In the genomic region with DNA sequence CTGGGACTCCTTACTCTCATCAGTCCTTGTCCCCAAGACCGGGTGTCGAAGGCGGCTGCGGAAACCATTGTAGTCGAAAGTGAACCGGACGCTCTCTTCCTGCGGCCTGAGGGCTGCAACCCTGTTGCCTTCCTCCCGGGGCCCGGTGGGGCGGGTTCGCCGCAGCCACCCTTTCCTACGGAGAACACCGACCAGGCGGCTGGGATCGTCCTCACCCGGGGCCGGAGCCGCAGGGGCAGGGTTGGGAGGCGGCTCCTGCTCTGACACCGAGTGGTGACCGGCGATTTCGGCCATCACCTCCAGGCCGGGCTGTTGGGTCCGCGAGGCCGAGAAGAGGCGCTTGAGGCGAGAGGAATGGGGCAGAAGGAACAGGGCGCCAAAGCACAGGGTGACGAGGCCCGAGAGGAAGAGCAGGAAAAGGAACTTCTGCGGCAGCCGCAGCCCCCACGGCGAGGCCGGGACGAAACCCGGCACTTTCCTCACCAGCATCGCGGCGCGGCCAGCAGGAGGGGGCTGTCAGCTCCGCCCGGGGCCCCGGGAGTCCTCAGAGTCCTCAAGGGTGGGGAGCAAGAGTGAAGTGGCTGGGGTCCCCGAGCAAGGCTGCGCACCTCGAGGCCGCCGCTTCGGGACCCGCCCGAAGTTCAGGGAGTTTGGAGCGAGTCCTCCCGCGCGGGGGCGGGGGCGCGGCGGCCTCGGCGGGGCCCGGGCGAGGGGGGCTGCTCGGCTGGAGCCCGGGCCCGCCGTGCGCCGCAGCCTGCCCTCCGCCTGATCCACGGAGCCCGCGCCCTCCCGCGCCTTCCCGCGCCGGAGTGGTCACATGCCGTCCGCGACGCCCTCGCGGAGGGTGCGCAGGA, we compare ENCODE assay signal across 8 mouse cellular contexts. TPM values are rescaled to one million over a fixed set of nuclear protein-coding genes. Genes with fewer than 3 reads are reported as not detected.
DNase-seq lines count a peak whose midpoint lies in the region; ATAC-seq and TF ChIP-seq lines count a peak whose summit lies in the region.

No protein-coding gene starts in this region.

- peak; percentile 41 for DNase-seq in adrenal gland, adult 8-10 months
- DNase-seq in forebrain, embryonic 10.5 days (ENCODE audit: extremely low spot score, low spot score) = peak; percentile 47
- DNase-seq in heart, postnatal 0 days (ENCODE audit: low spot score) = no peak
- peak; percentile 54 to 72 for DNase-seq in kidney, postnatal 4 days
- peak; percentile 41 to 79 for DNase-seq in spleen, postnatal 4 days (ENCODE audit: low spot score in 2 of 2)
- no peak for DNase-seq in adipocyte (ENCODE audit: low spot score)

- WGBS in forebrain, embryonic 10.5 days = under 1% methylated on average over 90 of the region's 90 CpGs
- under 1% methylated on average over 89 of the region's 90 CpGs for WGBS in heart, postnatal 0 days

- peak overlapping the region; percentile 90 for H3K4me2 ChIP-seq in heart, postnatal 0 days (ENCODE audit: low read depth, low read length)

- no peak for TF ChIP-seq CTCF in E14TG2a.4 (conservative IDR thresholded peaks at IDR 0.05; ENCODE audit: low read length)
- no peak for TF ChIP-seq CTCF in heart, postnatal 0 days (IDR thresholded peaks at IDR 0.05; ENCODE audit: low read depth)

- ATAC-seq in heart, postnatal 0 days (ENCODE audit: insufficient read depth, low read depth) = peak; percentile 15

- peak overlapping the region; percentile 92 for H3K4me3 ChIP-seq in E14TG2a.4 (replicated peaks; ENCODE audit: low read length)
- H3K4me3 ChIP-seq in forebrain, embryonic 10.5 days = peak overlapping the region; percentile 67
- H3K4me3 ChIP-seq in heart, postnatal 0 days (ENCODE audit: low read depth, low read length) = peak overlapping the region; percentile 62
- peak overlapping the region; percentile 92 for H3K4me3 ChIP-seq in megakaryocyte, embryonic 14.5 days (replicated peaks)

- no peaks in the 10 kb centered on the region for H3K36me3 ChIP-seq in E14TG2a.4 (ENCODE audit: insufficient read depth, low read length)
- H3K36me3 ChIP-seq in forebrain, embryonic 10.5 days (replicated peaks) = no peaks in the 10 kb centered on the region; the same call in 1 of the 2 replicates
- no peaks in the 10 kb centered on the region for H3K36me3 ChIP-seq in heart, postnatal 0 days (replicated peaks; ENCODE audit: control insufficient read depth, insufficient read depth, low read length)
- no peaks in the 10 kb centered on the region for H3K36me3 ChIP-seq in megakaryocyte, embryonic 14.5 days (replicated peaks; ENCODE audit: low read length)

- H3K27ac ChIP-seq in forebrain, embryonic 10.5 days = peak overlapping the region; percentile 79
- H3K27ac ChIP-seq in heart, postnatal 0 days (ENCODE audit: low read depth) = peak overlapping the region; percentile 68

- H3K9ac ChIP-seq in heart, postnatal 0 days (replicated peaks; ENCODE audit: low read depth, low read length) = peak overlapping the region; percentile 71

- H3K27me3 ChIP-seq in E14TG2a.4 (ENCODE audit: insufficient read depth, low read length) = peaks cover 46% of the 10 kb centered on the region
- peaks cover 54% of the 10 kb centered on the region for H3K27me3 ChIP-seq in forebrain, embryonic 10.5 days (ENCODE audit: poor library complexity, severe bottlenecking)
- no peaks in the 10 kb centered on the region for H3K27me3 ChIP-seq in heart, postnatal 0 days (ENCODE audit: control insufficient read depth, insufficient read depth, low read length)
- peaks cover 89% of the 10 kb centered on the region for H3K27me3 ChIP-seq in megakaryocyte, embryonic 14.5 days (replicated peaks)

- H3K9me3 ChIP-seq in E14TG2a.4 (ENCODE audit: low read length) = no peaks in the 10 kb centered on the region
- H3K9me3 ChIP-seq in forebrain, embryonic 10.5 days = no peaks in the 10 kb centered on the region
- H3K9me3 ChIP-seq in heart, postnatal 0 days (replicated peaks; ENCODE audit: control insufficient read depth, low read length) = no peaks in the 10 kb centered on the region
- no peaks in the 10 kb centered on the region for H3K9me3 ChIP-seq in megakaryocyte, embryonic 14.5 days

- TF ChIP-seq EP300 in heart, postnatal 0 days (IDR thresholded peaks at IDR 0.05; ENCODE audit: low read depth) = no peak

- H3K4me1 ChIP-seq in E14TG2a.4 (replicated peaks; ENCODE audit: low read depth, low read length) = peaks cover 26% of the 10 kb centered on the region
- H3K4me1 ChIP-seq in forebrain, embryonic 10.5 days = peaks cover 45% of the 10 kb centered on the region
- peaks cover 4% of the 10 kb centered on the region; the same call in 1 of the 2 replicates for H3K4me1 ChIP-seq in heart, postnatal 0 days (ENCODE audit: control insufficient read depth, insufficient read depth)
- peaks cover 26% of the 10 kb centered on the region for H3K4me1 ChIP-seq in megakaryocyte, embryonic 14.5 days

RNA-seq across cellular contexts. Expression of a gene that starts 0.9 kb away (rescaled TPM):
- total RNA-seq in adrenal gland, adult 8-10 months (2022) = 10 to 100 TPM; 15.3 to 41.3 (median 29.9) TPM
- polyA plus RNA-seq in forebrain, embryonic 10.5 days (2016; fragmentation: Nextera tagmentation; extraction: Ambion mirVana) = 2.3 and 2.8 TPM in 2 replicates
- 14.8 and 21.2 TPM in 2 replicates for total RNA-seq in heart, postnatal 0 days (2014; rRNA removed; ENCODE audit: low replicate concordance)
- 3.8 TPM in 2 replicates for polyA plus RNA-seq in heart, postnatal 0 days (2015; fragmentation: Nextera tagmentation; extraction: Ambion mirVana)
- polyA plus RNA-seq in megakaryocyte, embryonic 14.5 days (2012; ENCODE audit: insufficient read depth, low replicate concordance) = 4.0 and 5.9 TPM in 2 replicates

Comparison
In these comparisons a context has a peak if more than half of its experiments do, and no peak if none do; other contexts are left out.
1. DNase-seq: peak in adrenal gland, adult 8-10 months (single experiment), forebrain, embryonic 10.5 days (single experiment), kidney, postnatal 4 days (2 of 2) and spleen, postnatal 4 days (2 of 2); none in heart, postnatal 0 days (single experiment) and adipocyte (single experiment).
2. Peak in every context shown above with its lines, with median percentiles within 50 percentile points of each other: H3K4me3 ChIP-seq.